Mouse (Mus musculus): ENCODE results near the gene Hydin.

The Hydin gene

DNA sequence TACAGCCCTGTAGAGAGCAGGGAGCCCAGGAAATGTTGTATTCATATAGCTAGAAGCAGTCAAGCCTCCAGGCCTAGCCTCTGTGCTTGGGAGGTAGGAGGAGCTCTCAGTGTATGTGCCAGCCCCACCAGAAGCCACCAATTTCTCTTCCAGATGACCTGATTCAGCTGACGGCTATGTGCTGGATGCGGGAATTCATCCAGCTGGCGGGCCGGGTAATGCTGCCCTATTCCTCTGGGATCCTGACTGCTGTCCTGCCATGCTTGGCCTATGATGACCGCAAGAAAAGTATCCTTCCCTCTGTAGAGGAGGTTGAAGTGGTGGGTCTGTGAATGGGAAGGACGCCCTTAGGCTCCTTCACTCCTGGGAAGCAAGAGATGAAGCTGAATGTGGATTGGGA lies 369.4 kb downstream of the Hydin start:
- DNase-seq (ENCODE audit: low spot score) = no peak

- DNase-seq (ENCODE audit: low spot score) = no peak
These were observed 375.6 kb downstream of the Hydin start for GRCm38 (mm10) chr8:110642331-110642730.

DNA sequence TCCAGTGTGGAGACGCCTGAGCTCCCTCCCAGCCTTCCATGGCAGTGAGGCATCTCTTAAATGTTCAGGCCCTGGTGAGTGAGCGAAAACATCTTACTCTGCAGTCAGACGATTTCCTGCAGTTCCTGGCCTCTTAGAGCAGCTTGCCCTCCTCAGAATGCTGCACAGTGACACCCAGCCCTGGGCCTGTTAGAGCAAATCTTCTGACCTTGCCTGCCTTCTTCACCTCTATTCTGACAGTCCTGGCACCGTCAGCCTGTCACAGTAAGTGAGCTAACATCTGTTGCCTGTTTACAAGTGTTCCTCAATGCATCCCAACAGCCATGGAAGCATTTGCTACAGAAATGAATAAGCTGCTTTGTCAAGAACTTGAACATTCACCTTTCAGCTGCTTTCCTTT lies 376.4 kb downstream of the Hydin start:
- no peak for DNase-seq (ENCODE audit: low spot score)

- no peak for DNase-seq (ENCODE audit: low spot score)
These were observed 377.6 kb downstream of the Hydin start for GRCm38 (mm10) chr8:110644422-110644821.

DNA sequence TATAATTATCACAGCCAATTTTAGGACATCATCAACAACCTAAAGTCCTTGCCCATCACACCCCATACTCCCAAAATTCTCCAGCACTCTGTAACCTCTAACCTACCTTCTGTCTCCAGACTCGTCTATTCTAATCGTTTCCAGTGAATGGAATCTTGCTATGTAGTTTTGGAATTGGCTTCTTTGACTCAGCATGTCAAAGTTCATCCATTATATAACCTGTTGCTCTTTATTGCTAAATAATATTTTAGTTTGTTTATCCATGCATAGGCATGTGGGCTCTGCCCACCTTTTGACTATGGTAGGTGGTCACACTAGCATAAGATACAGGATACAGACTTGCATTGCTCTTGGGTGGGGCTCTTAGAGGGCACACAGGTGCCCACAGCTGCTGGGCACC lies 378.1 kb downstream of the Hydin start:
- DNase-seq (ENCODE audit: low spot score) = no peak

DNA sequence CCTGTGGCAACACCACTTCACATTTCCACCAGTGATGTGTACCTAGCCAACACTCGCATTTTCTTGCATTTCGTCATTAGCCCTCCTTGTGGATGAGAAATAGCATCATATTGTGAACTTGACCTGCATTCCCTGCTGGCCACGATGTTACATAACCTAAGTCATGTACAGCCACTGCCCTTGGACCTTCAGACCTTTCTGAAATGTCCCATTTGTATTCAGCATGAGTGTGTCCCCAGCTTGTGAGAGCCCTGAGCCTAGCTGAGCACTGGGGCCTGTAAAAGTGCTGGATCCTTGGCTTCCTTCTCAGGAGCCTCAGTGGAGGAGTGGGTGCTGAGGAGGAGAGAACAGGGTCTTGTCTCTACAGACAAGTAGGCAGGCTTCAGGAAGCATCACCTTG lies 378.6 kb downstream of the Hydin start:
- DNase-seq (ENCODE audit: low spot score) = no peak

DNA sequence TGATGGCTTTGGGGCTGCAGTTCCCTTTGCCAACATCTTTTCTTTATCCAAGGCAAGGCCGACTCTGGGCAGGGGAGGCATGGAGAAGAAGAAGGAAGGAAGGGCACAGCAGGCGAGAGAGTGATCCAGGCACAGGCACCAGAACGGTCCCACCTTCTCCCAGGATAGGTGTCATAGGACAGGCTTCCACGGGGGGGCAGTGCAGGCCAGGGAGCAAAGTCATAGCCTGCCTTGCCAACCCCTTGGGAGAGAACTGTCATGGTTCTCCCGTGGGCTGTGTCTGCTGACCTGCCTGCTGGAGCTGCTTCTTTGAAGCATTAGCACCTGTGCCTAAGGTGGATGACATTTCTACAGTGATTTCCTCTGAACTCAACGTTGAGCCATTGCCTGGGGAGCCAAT lies 379.3 kb downstream of the Hydin start:
- DNase-seq (ENCODE audit: low spot score) = peak; percentile 55

- no peak for DNase-seq (ENCODE audit: low spot score)
These were observed 381.8 kb downstream of the Hydin start for GRCm38 (mm10) chr8:110648577-110648976.

GRCm38 (mm10) chr8:110649286-110649685 lies 382.5 kb downstream of the Hydin start:
- no peak for DNase-seq (ENCODE audit: low spot score)

- no peak for DNase-seq (ENCODE audit: low spot score)
These were observed 384.1 kb downstream of the Hydin start for GRCm38 (mm10) chr8:110650838-110651237.

DNA sequence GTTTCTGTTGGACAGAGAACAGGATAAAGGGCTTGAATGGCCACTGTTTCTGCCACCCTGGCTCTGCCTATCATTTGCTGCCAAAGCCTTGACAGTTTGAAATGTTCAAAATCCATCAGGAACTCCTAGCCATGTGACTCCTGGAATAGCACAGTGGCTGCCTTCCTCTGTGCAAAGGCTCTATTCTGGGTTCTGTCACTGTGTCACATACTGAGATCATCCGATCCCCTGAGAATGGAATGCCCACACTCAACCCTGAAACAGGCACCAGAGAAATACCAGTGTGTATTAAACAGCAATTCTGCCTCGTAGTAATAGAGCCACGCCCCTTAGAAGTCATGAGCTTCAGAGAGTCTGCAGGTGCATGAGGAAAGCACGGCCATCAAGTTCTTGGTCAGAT lies 385.1 kb downstream of the Hydin start:
- no peak for DNase-seq (ENCODE audit: low spot score)

DNA sequence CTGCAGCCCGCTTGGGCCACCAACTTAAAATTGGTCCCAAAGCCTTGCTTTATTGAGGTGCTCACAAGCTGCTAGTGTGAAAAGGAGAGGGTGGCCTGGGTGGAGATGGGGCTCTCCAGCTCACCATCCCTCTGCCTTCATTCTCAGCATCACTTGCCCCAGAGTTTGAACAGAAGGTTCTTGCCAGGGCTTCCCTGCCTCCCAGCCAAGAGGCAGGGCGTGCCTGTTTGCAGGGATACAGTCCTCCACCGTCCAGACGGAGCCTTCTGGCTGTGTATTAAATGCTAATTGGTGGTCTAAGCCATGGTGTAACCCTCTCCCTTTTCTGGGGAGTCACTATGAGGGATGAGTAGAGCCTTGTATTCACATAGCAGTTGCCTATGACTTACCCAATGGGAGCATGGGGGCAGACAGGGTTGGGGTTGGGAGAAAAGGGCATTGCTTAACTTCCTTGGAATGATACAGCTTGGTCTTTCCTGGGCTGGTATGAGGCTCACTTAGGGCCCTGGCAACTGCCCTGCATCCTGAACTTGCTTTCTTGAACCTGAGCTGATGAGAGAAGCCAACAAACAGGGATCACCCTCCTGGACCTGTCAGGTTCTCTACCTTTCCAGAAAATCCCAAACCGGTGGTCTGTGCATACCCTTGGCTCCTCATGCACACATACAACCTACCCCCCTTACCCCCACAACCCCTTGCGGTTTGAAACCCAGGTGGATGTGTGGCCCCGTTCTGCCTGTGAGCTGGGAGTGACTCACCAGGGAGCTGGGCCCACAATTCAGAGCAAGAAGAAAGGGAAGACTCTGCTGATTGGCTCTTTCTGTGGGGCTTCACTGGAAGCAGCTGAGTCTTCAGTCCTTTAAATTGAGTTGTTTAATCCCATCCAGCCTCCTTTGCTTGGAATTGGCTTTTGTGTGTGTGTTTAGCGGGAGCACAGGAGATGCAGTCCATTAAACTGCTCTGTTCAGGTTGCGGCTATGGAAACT lies 387.6 kb downstream of the Hydin start:
- no peak for DNase-seq (ENCODE audit: low spot score)

DNA sequence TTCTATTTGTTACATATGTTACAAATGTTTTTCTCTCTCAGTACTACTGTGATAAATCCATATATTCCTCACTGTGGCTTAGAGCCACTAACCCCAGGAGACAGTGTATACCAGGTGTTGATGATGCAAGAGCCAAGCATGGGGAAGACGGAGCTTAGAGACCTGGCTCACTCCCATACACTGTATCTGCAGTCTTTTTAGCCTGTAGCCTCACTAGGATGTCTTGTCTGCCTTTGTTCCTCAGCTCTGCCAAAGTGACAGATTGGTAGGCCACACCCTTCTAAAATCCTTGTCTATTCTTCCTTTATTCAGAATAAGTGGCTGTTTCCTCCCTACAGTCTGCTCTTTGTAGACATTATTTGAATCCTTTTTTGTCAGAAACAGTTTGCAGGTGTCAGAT lies 389.1 kb downstream of the Hydin start:
- DNase-seq (ENCODE audit: low spot score) = no peak

- no peak for DNase-seq (ENCODE audit: low spot score)
These were observed 390.9 kb downstream of the Hydin start for GRCm38 (mm10) chr8:110657661-110658060.
